Mouse (Mus musculus): Measurements from ENCODE around the gene Psma7.

- TF ChIP-seq CTCF (IDR thresholded peaks at IDR 0.05; ENCODE audit: extremely low read depth, insufficient read length, insufficient replicate concordance, low read depth, low read length) (no peak), POLR2A (IDR thresholded peaks at IDR 0.05; ENCODE audit: low read depth, low read length) (no peak)
Measured at GRCm38 (mm10) chr2:180053001-180053400, 10.8 kb upstream of the Psma7 start.

Data from small intestine, adult 2 months (tissue).